Mouse (Mus musculus) urinary bladder, postnatal 4 days (tissue): ENCODE data around the gene Gm17467.
"Not testable (repeated sequence)": the region's sequence is repeated elsewhere in the genome, so short reads cannot be mapped to it uniquely, and the experiment has no call there.

Source experiments
- DNase-seq, 2 experiments: peaks; one replicate each; pipeline ENCODE4 v3.0.0; 2021 to 2022; ENCODE audit warnings: low spot score in 2 of 2

The Gm17467 gene

GRCm38 (mm10) chrX:123704691-123705090 is at the start of gene Gm17467:
TSS of gene Gm17467 (minus strand) at chrX:123704791.
- DNase-seq = not testable (repeated sequence)
